Mouse (Mus musculus) stomach, embryonic 15.5 days (tissue): ENCODE data around the gene Lmod1. TPM values are rescaled to one million over a fixed set of nuclear protein-coding genes. Genes with fewer than 3 reads are reported as not detected.

ENCODE experiments used
- ATAC-seq: fragments of 200-750 bp; cut with Nextera tagmentation; 2 replicates; pipeline ENCODE4 v1.8.0; 2017; ENCODE audit warnings: low read depth, moderate number of reproducible peaks, moderate TSS enrichment; ENCODE audit not compliant: insufficient read depth, low FRiP score
- H3K27ac ChIP-seq: fragments of 300-500 bp; sonication (generic); 2 replicates; pipeline ENCODE4 v1.5.1; 2015; ENCODE audit warnings: mild to moderate bottlenecking, inconsistent platforms
- H3K27me3 ChIP-seq: fragments of 300-500 bp; sonication (generic); replicated peaks from 2 replicates; pipeline ENCODE4 v1.6.1; 2015; ENCODE audit warnings: inconsistent platforms
- H3K36me3 ChIP-seq: fragments of 300-500 bp; sonication (generic); 2 replicates; pipeline ENCODE4 v1.6.1; 2015; ENCODE audit warnings: inconsistent platforms
- H3K4me1 ChIP-seq: fragments of 300-500 bp; sonication (generic); 2 replicates; pipeline ENCODE4 v1.6.1; 2015; ENCODE audit warnings: inconsistent platforms
- H3K4me2 ChIP-seq: fragments of 300-500 bp; sonication (generic); 2 replicates; pipeline ENCODE4 v1.6.1; 2015; ENCODE audit warnings: mild to moderate bottlenecking, inconsistent platforms
- H3K4me3 ChIP-seq: fragments of 300-500 bp; sonication (generic); replicated peaks from 2 replicates; pipeline ENCODE4 v1.5.1; 2015; ENCODE audit warnings: inconsistent platforms
- H3K9ac ChIP-seq: fragments of 300-500 bp; sonication (generic); 2 replicates; pipeline ENCODE4 v1.6.1; 2015; ENCODE audit warnings: inconsistent platforms
- H3K9me3 ChIP-seq: fragments of 300-500 bp; sonication (generic); 2 replicates; pipeline ENCODE4 v1.6.1; 2016; ENCODE audit warnings: inconsistent platforms
- WGBS: fragments of 180-500 bp; shearing (Covaris S2); methylation state at CpG from one replicate; pipeline ENCODE4 v1.1.7; 2015; 5-methylcytosine and 5-hydroxymethylcytosine counted together
- polyA plus RNA-seq: library from polyadenylated mRNA; unstranded; fragments of >200 nt; fragmentation: Nextera tagmentation; extraction: Ambion mirVana; gene quantifications from 2 replicates; pipeline ENCODE4 v1.2.1, GENCODE M21; 2015

Gene Lmod1
- polyA plus RNA-seq, 1 experiment from 2014 or later = 14.0 TPM

GRCm38 (mm10) chr1:135323367-135323901 lies 1.2 kb upstream of the Lmod1 start:
- peak overlapping the region; percentile 49; the same call in 1 of the 2 replicates for H3K27ac ChIP-seq
- WGBS = 60% methylated on average over 7 of the region's 7 CpGs
- H3K27me3 ChIP-seq = no peaks in the 10 kb centered on the region
- no peak overlapping the region for H3K4me2 ChIP-seq
- no peak overlapping the region for H3K9ac ChIP-seq
- H3K4me3 ChIP-seq = no peak overlapping the region
- no peaks in the 10 kb centered on the region for H3K36me3 ChIP-seq
- H3K9me3 ChIP-seq = no peaks in the 10 kb centered on the region
- H3K4me1 ChIP-seq = 0 out of 2 replicates have a peak, but pooled peaks cover 4% of the 10 kb centered on the region
- ATAC-seq = no peak

GRCm38 (mm10) chr1:135325934-135326333 lies 1.3 kb downstream of the Lmod1 start:
- H3K36me3 ChIP-seq = no peaks in the 10 kb centered on the region
- no peak overlapping the region for H3K27ac ChIP-seq
- 85% methylated on average over 2 of the region's 2 CpGs for WGBS
- H3K4me3 ChIP-seq = peak overlapping the region; percentile 28
- H3K4me2 ChIP-seq = peak overlapping the region; percentile 19
- ATAC-seq = no peak
- no peaks in the 10 kb centered on the region for H3K9me3 ChIP-seq
- H3K4me1 ChIP-seq = 0 out of 2 replicates have a peak, but pooled peaks cover 6% of the 10 kb centered on the region
- no peaks in the 10 kb centered on the region for H3K27me3 ChIP-seq
- H3K9ac ChIP-seq = 0 out of 2 replicates have a peak overlapping the region, but pooled peaks have one; percentile 0

- Histone ChIP-seq H3K36me3 (no peaks in the 10 kb centered on the region), H3K9ac (no peak overlapping the region), H3K4me3 (no peak overlapping the region), H3K27ac (no peak overlapping the region; the same call in 1 of the 2 replicates), H3K4me1 (0 out of 2 replicates have a peak, but pooled peaks cover 6% of the 10 kb centered on the region), H3K27me3 (no peaks in the 10 kb centered on the region), H3K4me2 (no peak overlapping the region), H3K9me3 (no peaks in the 10 kb centered on the region)
- 50% methylated on average over 5 of the region's 5 CpGs for WGBS
- ATAC-seq = no peak
Observed at GRCm38 (mm10) chr1:135328368-135328767, 3.8 kb downstream of the Lmod1 start.

GRCm38 (mm10) chr1:135330578-135330977 lies 6.0 kb downstream of the Lmod1 start:
- WGBS = 54% methylated on average over 6 of the region's 6 CpGs
- Histone ChIP-seq H3K9ac (no peak overlapping the region), H3K27me3 (no peaks in the 10 kb centered on the region), H3K27ac (no peak overlapping the region), H3K36me3 (no peaks in the 10 kb centered on the region), H3K4me2 (no peak overlapping the region), H3K9me3 (no peaks in the 10 kb centered on the region), H3K4me3 (no peak overlapping the region), H3K4me1 (0 out of 2 replicates have a peak, but pooled peaks cover 4% of the 10 kb centered on the region)
- no peak for ATAC-seq

- Histone ChIP-seq H3K27ac (0 out of 2 replicates have a peak overlapping the region, but pooled peaks have one; percentile 52), H3K36me3 (no peaks in the 10 kb centered on the region), H3K4me3 (no peak overlapping the region), H3K4me2 (no peak overlapping the region), H3K27me3 (no peaks in the 10 kb centered on the region), H3K9me3 (no peaks in the 10 kb centered on the region), H3K9ac (no peak overlapping the region), H3K4me1 (0 out of 2 replicates have a peak, but pooled peaks cover under 1% of the 10 kb centered on the region)
- ATAC-seq = no peak
- WGBS = 46% methylated on average over 8 of the region's 8 CpGs
Observed at GRCm38 (mm10) chr1:135341947-135342346, 17.3 kb downstream of the Lmod1 start.

GRCm38 (mm10) chr1:135344026-135344425 lies 19.4 kb downstream of the Lmod1 start:
- no peaks in the 10 kb centered on the region for H3K9me3 ChIP-seq
- H3K4me1 ChIP-seq = peaks cover 5% of the 10 kb centered on the region; the same call in 1 of the 2 replicates
- no peak for ATAC-seq
- H3K27me3 ChIP-seq = no peaks in the 10 kb centered on the region
- no peak overlapping the region for H3K4me3 ChIP-seq
- no peaks in the 10 kb centered on the region for H3K36me3 ChIP-seq
- no peak overlapping the region for H3K27ac ChIP-seq
- no peak overlapping the region for H3K9ac ChIP-seq
- WGBS = 47% methylated on average over 4 of the region's 4 CpGs
- no peak overlapping the region for H3K4me2 ChIP-seq

GRCm38 (mm10) chr1:135346891-135347290 lies 22.3 kb downstream of the Lmod1 start:
- no peaks in the 10 kb centered on the region for H3K36me3 ChIP-seq
- H3K4me2 ChIP-seq = 0 out of 2 replicates have a peak overlapping the region, but pooled peaks have one; percentile 1
- peak overlapping the region; percentile 45; the same call in 1 of the 2 replicates for H3K27ac ChIP-seq
- no peak for ATAC-seq
- H3K9me3 ChIP-seq = no peaks in the 10 kb centered on the region
- H3K27me3 ChIP-seq = no peaks in the 10 kb centered on the region
- no peak overlapping the region for H3K9ac ChIP-seq
- H3K4me3 ChIP-seq = no peak overlapping the region
- peaks cover 5% of the 10 kb centered on the region; the same call in 1 of the 2 replicates for H3K4me1 ChIP-seq
- WGBS = 59% methylated on average over 3 of the region's 3 CpGs

- H3K27ac ChIP-seq = peak overlapping the region; percentile 45
- peak; percentile 48; the same call in 1 of the 2 replicates for ATAC-seq
- 0 out of 2 replicates have a peak overlapping the region, but pooled peaks have one; percentile 1 for H3K4me2 ChIP-seq
Observed at GRCm38 (mm10) chr1:135347498-135348169, 23.0 kb downstream of the Lmod1 start.

GRCm38 (mm10) chr1:135351953-135352352 lies 27.3 kb downstream of the Lmod1 start:
- Histone ChIP-seq H3K4me2 (no peak overlapping the region), H3K9me3 (no peaks in the 10 kb centered on the region), H3K27me3 (no peaks in the 10 kb centered on the region), H3K9ac (no peak overlapping the region), H3K4me1 (peaks cover 4% of the 10 kb centered on the region; the same call in 1 of the 2 replicates), H3K36me3 (no peaks in the 10 kb centered on the region), H3K27ac (no peak overlapping the region), H3K4me3 (no peak overlapping the region)
- WGBS = 68% methylated on average over 3 of the region's 3 CpGs
- no peak for ATAC-seq

More at GRCm38 (mm10) chr1:135347498-135348169, 23.0 kb downstream of the Lmod1 start:
- H3K4me1 ChIP-seq = peaks cover 5% of the 10 kb centered on the region; the same call in 1 of the 2 replicates
- no peak overlapping the region for H3K9ac ChIP-seq
- no peaks in the 10 kb centered on the region for H3K36me3 ChIP-seq
- 28% methylated on average over 4 of the region's 4 CpGs for WGBS
- H3K9me3 ChIP-seq = no peaks in the 10 kb centered on the region
- H3K27me3 ChIP-seq = no peaks in the 10 kb centered on the region
- H3K4me3 ChIP-seq = no peak overlapping the region

GRCm38 (mm10) chr1:135359071-135359470 lies 34.5 kb downstream of the Lmod1 start:
- H3K27ac ChIP-seq = peak overlapping the region; percentile 87
- no peaks in the 10 kb centered on the region for H3K27me3 ChIP-seq
- no peak overlapping the region for H3K4me3 ChIP-seq
- no peaks in the 10 kb centered on the region for H3K36me3 ChIP-seq
- peak; percentile 81; the same call in 1 of the 2 replicates for ATAC-seq
- 14% methylated on average over 2 of the region's 2 CpGs for WGBS
- H3K9me3 ChIP-seq = no peaks in the 10 kb centered on the region
- no peak overlapping the region for H3K9ac ChIP-seq
- no peak overlapping the region for H3K4me2 ChIP-seq
- H3K4me1 ChIP-seq = peaks cover 5% of the 10 kb centered on the region

GRCm38 (mm10) chr1:135361491-135361890 lies 36.9 kb downstream of the Lmod1 start:
- no peaks in the 10 kb centered on the region for H3K9me3 ChIP-seq
- no peak overlapping the region for H3K4me3 ChIP-seq
- no peaks in the 10 kb centered on the region for H3K27me3 ChIP-seq
- no peak overlapping the region for H3K4me2 ChIP-seq
- no peaks in the 10 kb centered on the region for H3K36me3 ChIP-seq
- no peak overlapping the region for H3K27ac ChIP-seq
- 76% methylated on average over 4 of the region's 4 CpGs for WGBS
- no peak for ATAC-seq
- H3K4me1 ChIP-seq = peaks cover 5% of the 10 kb centered on the region
- no peak overlapping the region for H3K9ac ChIP-seq

GRCm38 (mm10) chr1:135362115-135362514 lies 37.5 kb downstream of the Lmod1 start:
- Histone ChIP-seq H3K4me3 (no peak overlapping the region), H3K9ac (no peak overlapping the region), H3K27ac (no peak overlapping the region), H3K9me3 (no peaks in the 10 kb centered on the region), H3K36me3 (no peaks in the 10 kb centered on the region), H3K4me1 (peaks cover 5% of the 10 kb centered on the region), H3K27me3 (no peaks in the 10 kb centered on the region), H3K4me2 (no peak overlapping the region)
- ATAC-seq = no peak
